8 mouse cellular contexts compared by ENCODE assay signal in genomic region chr2:157135014-157135413, GRCm38 (mm10). TPM values are rescaled to one million over a fixed set of nuclear protein-coding genes. Genes with fewer than 3 reads are reported as not detected.
A peak's percentile ranks its signal among the peaks of the same experiment; 100 is the strongest.
DNase-seq lines count a peak whose midpoint lies in the region; ATAC-seq lines count a peak whose summit lies in the region.

Samhd1 (minus strand) TSS chr2:157135265.

- no peaks in the 10 kb centered on the region for H3K9me3 ChIP-seq in heart, embryonic 14.5 days (ENCODE audit: control insufficient read depth, low read length)
- H3K9me3 ChIP-seq in liver, embryonic 13.5 days (replicated peaks) = no peaks in the 10 kb centered on the region
- H3K9me3 ChIP-seq in stomach, embryonic 16.5 days (replicated peaks; ENCODE audit: control insufficient read depth, low read length) = no peaks in the 10 kb centered on the region

- H3K4me1 ChIP-seq in brown adipose tissue, adult 24 weeks (ENCODE audit: control insufficient read depth, insufficient read depth, insufficient read length, low read length) = peaks cover 4% of the 10 kb centered on the region; the same call in 1 of the 2 replicates
- H3K4me1 ChIP-seq in heart, embryonic 14.5 days (ENCODE audit: control insufficient read depth in 2 of 2, insufficient read depth in 2 of 2, low read length in 2 of 2) = peaks cover 2 to 13% of the 10 kb centered on the region in 2 experiments; a peak in 2 of 4 replicates
- H3K4me1 ChIP-seq in liver, embryonic 13.5 days (replicated peaks) = peaks cover 58% of the 10 kb centered on the region
- peaks cover 14% of the 10 kb centered on the region for H3K4me1 ChIP-seq in stomach, embryonic 16.5 days (ENCODE audit: control insufficient read depth, insufficient read depth, low read length)

- no peaks in the 10 kb centered on the region for H3K27me3 ChIP-seq in heart, embryonic 14.5 days (ENCODE audit: control insufficient read depth, insufficient read depth, low read length)
- no peaks in the 10 kb centered on the region for H3K27me3 ChIP-seq in liver, embryonic 13.5 days
- no peaks in the 10 kb centered on the region for H3K27me3 ChIP-seq in stomach, embryonic 16.5 days (ENCODE audit: control insufficient read depth, insufficient read depth, low read length)

- H3K4me2 ChIP-seq in heart, embryonic 14.5 days (ENCODE audit: low read length) = peak within 1 kb of the TSS; percentile 79
- H3K4me2 ChIP-seq in liver, embryonic 13.5 days = peak within 1 kb of the TSS; percentile 88
- peak within 1 kb of the TSS; percentile 76 for H3K4me2 ChIP-seq in stomach, embryonic 16.5 days (ENCODE audit: low read depth, low read length)

- DNase-seq in CD4-positive, CD25-positive, alpha-beta regulatory T cell, adult 2 months (ENCODE audit: low read depth, low spot score) = peak; percentile 97
- DNase-seq in fibroblast of lung, adult 2 months (ENCODE audit: low read depth) = peak; percentile 92
- peak; percentile 97 for DNase-seq in kidney, postnatal 14 days
- DNase-seq in liver, embryonic 13.5 days = peak; percentile 97
- peak; percentile 93 for DNase-seq in neural tube, embryonic 10.5 days (ENCODE audit: extremely low spot score, low spot score)

- H3K9ac ChIP-seq in heart, embryonic 14.5 days (ENCODE audit: low read length) = peak within 1 kb of the TSS; percentile 77
- H3K9ac ChIP-seq in liver, embryonic 13.5 days = peak within 1 kb of the TSS; percentile 90
- peak within 1 kb of the TSS; percentile 86 for H3K9ac ChIP-seq in stomach, embryonic 16.5 days (ENCODE audit: low read length)

- H3K4me3 ChIP-seq in brown adipose tissue, adult 24 weeks (ENCODE audit: insufficient read depth, low read depth, low read length) = peak within 1 kb of the TSS; percentile 95
- H3K4me3 ChIP-seq in heart, embryonic 14.5 days (ENCODE audit: control insufficient read depth in 1 of 2, insufficient read depth in 1 of 2, low read depth in 1 of 2, low read length in 2 of 2) = peak within 1 kb of the TSS; percentile 80 to 97
- H3K4me3 ChIP-seq in liver, embryonic 13.5 days (replicated peaks) = peak within 1 kb of the TSS; percentile 79
- peak within 1 kb of the TSS; percentile 86 for H3K4me3 ChIP-seq in stomach, embryonic 16.5 days (replicated peaks; ENCODE audit: low read length)

- WGBS in heart, embryonic 14.5 days = under 1% methylated on average over 32 of the region's 32 CpGs
- 0% methylated on average over 32 of the region's 32 CpGs for WGBS in liver, embryonic 13.5 days (ENCODE audit: insufficient replicate concordance)
- WGBS in stomach, embryonic 16.5 days = under 1% methylated on average over 32 of the region's 32 CpGs

- peak within 1 kb of the TSS; percentile 88 for H3K27ac ChIP-seq in brown adipose tissue, adult 24 weeks (replicated peaks; ENCODE audit: low read depth, low read length)
- peak within 1 kb of the TSS; percentile 67 to 81 for H3K27ac ChIP-seq in heart, embryonic 14.5 days (replicated peaks in 1 of 2; ENCODE audit: control insufficient read depth in 1 of 2, insufficient read depth in 1 of 2, low read depth in 2 of 2, low read length in 2 of 2)
- peak within 1 kb of the TSS; percentile 91 for H3K27ac ChIP-seq in liver, embryonic 13.5 days
- peak within 1 kb of the TSS; percentile 90 for H3K27ac ChIP-seq in stomach, embryonic 16.5 days (ENCODE audit: low read length)

- no peaks in the 10 kb centered on the region for H3K36me3 ChIP-seq in heart, embryonic 14.5 days (ENCODE audit: control insufficient read depth, insufficient read depth, low read length)
- no peaks in the 10 kb centered on the region for H3K36me3 ChIP-seq in liver, embryonic 13.5 days
- H3K36me3 ChIP-seq in stomach, embryonic 16.5 days (ENCODE audit: control insufficient read depth, insufficient read depth, low read length) = no peaks in the 10 kb centered on the region

- ATAC-seq in heart, embryonic 14.5 days (ENCODE audit: insufficient number of reproducible peaks, insufficient read depth, low FRiP score, low read depth) = peak; percentile 91
- ATAC-seq in liver, embryonic 13.5 days (ENCODE audit: low read depth) = peak; percentile 98
- peak; percentile 93 for ATAC-seq in stomach, embryonic 16.5 days (ENCODE audit: insufficient read depth, low FRiP score)

RNA-seq across cellular contexts. Expression of gene Samhd1, which starts in this region (rescaled TPM):
- polyA plus RNA-seq in brown adipose tissue, adult 24 weeks (2012; ENCODE audit: insufficient read depth, insufficient read length, missing spikeins) = 14.9 and 17.9 TPM in 2 replicates
- 18.3 and 19.6 TPM in 2 replicates for polyA plus RNA-seq in heart, embryonic 14.5 days (2014; fragmentation: Nextera tagmentation; extraction: Ambion mirVana)
- 19.4 and 21.5 TPM in 2 replicates for polyA plus RNA-seq in liver, embryonic 13.5 days (2015; fragmentation: Nextera tagmentation; extraction: Ambion mirVana)
- polyA plus RNA-seq in stomach, embryonic 16.5 days (2015; fragmentation: Nextera tagmentation; extraction: Ambion mirVana) = 27.2 and 29.1 TPM in 2 replicates

Comparison
In these comparisons a context has a peak if more than half of its experiments do, and no peak if none do; other contexts are left out.
1. Peak in every context shown above with its lines: DNase-seq, ATAC-seq, H3K4me3 ChIP-seq and H3K27ac ChIP-seq.